Comparison of ENCODE assay signal across 20 mouse cellular contexts in the genomic region with DNA sequence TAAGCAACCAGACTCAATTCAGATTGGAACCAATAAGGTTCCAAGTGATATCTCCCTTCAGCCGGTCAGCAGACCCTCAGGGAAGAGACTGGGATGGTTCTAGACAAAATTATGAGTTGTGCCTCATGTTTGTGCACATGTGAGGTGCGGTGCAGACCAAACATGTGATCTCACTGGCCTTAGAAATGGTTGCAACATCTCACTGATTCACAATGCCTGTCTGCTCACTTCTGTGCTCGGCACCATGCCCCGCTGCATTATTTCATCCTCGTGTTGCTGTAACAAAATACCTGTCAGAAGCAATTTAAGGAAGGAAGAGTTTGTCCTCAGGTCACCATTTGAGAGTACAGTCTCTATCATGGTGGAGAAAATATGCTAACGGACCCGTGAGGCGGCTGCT.
"Had no signal": no experiment of that assay in that cellular context is flagged by ENCODE, and none has a peak within 500 bp of the region (broad histone marks: within the 10 kb centered on the region; RNA-seq: fewer than 3 reads in every experiment).

No protein-coding gene starts in this region.

- H3K27ac ChIP-seq: kidney, embryonic 15.5 days; left cerebral cortex, adult 2 months; limb, embryonic 12.5 days; limb, embryonic 15.5 days; liver, embryonic 14.5 days; macrophage; midbrain, embryonic 10.5 days; midbrain, embryonic 13.5 days had no signal

- H3K27me3 ChIP-seq: kidney, embryonic 15.5 days; limb, embryonic 12.5 days; limb, embryonic 15.5 days; midbrain, embryonic 13.5 days had no signal

- H3K9me3 ChIP-seq: kidney, embryonic 15.5 days; limb, embryonic 12.5 days; limb, embryonic 15.5 days; midbrain, embryonic 10.5 days; midbrain, embryonic 13.5 days had no signal

- H3K4me2 ChIP-seq: kidney, embryonic 15.5 days; limb, embryonic 12.5 days; limb, embryonic 15.5 days; liver, embryonic 11.5 days; lung, embryonic 14.5 days; midbrain, embryonic 13.5 days had no signal

- ATAC-seq: liver, postnatal 0 days; midbrain, embryonic 13.5 days had no signal

- DNase-seq: kidney, adult 8-10 months; kidney, postnatal 10 days; kidney, postnatal 36 days; layer of hippocampus, postnatal 36 days; left cerebral cortex, postnatal 4 days; liver, postnatal 0 days; lung, embryonic 14.5 days; right cerebral cortex, postnatal 25 days; thymus, adult 18-20 months; thymus, postnatal 4 days had no signal

- H3K36me3 ChIP-seq: kidney, embryonic 15.5 days; limb, embryonic 12.5 days; limb, embryonic 15.5 days; midbrain, embryonic 10.5 days; midbrain, embryonic 13.5 days had no signal

- H3K4me3 ChIP-seq: kidney, embryonic 15.5 days; left cerebral cortex, adult 2 months; limb, embryonic 12.5 days; limb, embryonic 15.5 days; megakaryocyte, embryonic 14.5 days; midbrain, embryonic 10.5 days; midbrain, embryonic 13.5 days had no signal

- H3K4me1 ChIP-seq: kidney, embryonic 15.5 days; limb, embryonic 12.5 days; limb, embryonic 15.5 days; midbrain, embryonic 10.5 days; midbrain, embryonic 13.5 days had no signal

- H3K9ac ChIP-seq: kidney, embryonic 15.5 days; limb, embryonic 12.5 days; limb, embryonic 15.5 days; liver, embryonic 14.5 days; liver, postnatal 0 days; lung, embryonic 14.5 days; midbrain, embryonic 13.5 days had no signal
